Mouse (Mus musculus): ENCODE results near the gene AI661453. TPM values are rescaled to one million over a fixed set of nuclear protein-coding genes. Genes with fewer than 3 reads are reported as not detected.

Gene AI661453
- polyA plus RNA-seq, 1 experiment from 2014 or later: 4.8 TPM

Other genes with a start within 250 kb of the AI661453 start
- gene Mrps10, start 67.7 kb upstream of the AI661453 start, polyA plus RNA-seq (2014; fragmentation: Nextera tagmentation; extraction: Ambion mirVana): 70.3 and 72.3 TPM in 2 replicates
- 0.25 and 0.31 TPM in 2 replicates for gene Guca1b, start 51.2 kb upstream of the AI661453 start, polyA plus RNA-seq (2014; fragmentation: Nextera tagmentation; extraction: Ambion mirVana)
- 2.7 and 6.0 TPM in 2 replicates for gene Guca1a, start 36.0 kb upstream of the AI661453 start, polyA plus RNA-seq (2014; fragmentation: Nextera tagmentation; extraction: Ambion mirVana)
- 0.31 and 0.58 TPM in 2 replicates for gene 1700001C19Rik, start 761 bp downstream of the AI661453 start, polyA plus RNA-seq (2014; fragmentation: Nextera tagmentation; extraction: Ambion mirVana)
- 24.5 and 27.3 TPM in 2 replicates for gene Taf8, start 65.7 kb downstream of the AI661453 start, polyA plus RNA-seq (2014; fragmentation: Nextera tagmentation; extraction: Ambion mirVana)
- gene Ccnd3, start 68.4 kb downstream of the AI661453 start, polyA plus RNA-seq (2014; fragmentation: Nextera tagmentation; extraction: Ambion mirVana): 425 and 428 TPM in 2 replicates
- gene Bysl, start 174.9 kb downstream of the AI661453 start, polyA plus RNA-seq (2014; fragmentation: Nextera tagmentation; extraction: Ambion mirVana): 22.1 and 22.3 TPM in 2 replicates
- gene Med20, start 175.0 kb downstream of the AI661453 start, polyA plus RNA-seq (2014; fragmentation: Nextera tagmentation; extraction: Ambion mirVana): 47.1 and 49.4 TPM in 2 replicates
- 1.5 and 2.8 TPM in 2 replicates for gene Gm20517, start 175.0 kb downstream of the AI661453 start, polyA plus RNA-seq (2014; fragmentation: Nextera tagmentation; extraction: Ambion mirVana)
- gene Usp49, start 194.1 kb downstream of the AI661453 start, polyA plus RNA-seq (2014; fragmentation: Nextera tagmentation; extraction: Ambion mirVana): 4.9 and 6.3 TPM in 2 replicates